In genomic region chr2:37395539-37395938, GRCm38 (mm10) we compare ENCODE assay signal across 12 mouse cellular contexts. TPM values are rescaled to one million over a fixed set of nuclear protein-coding genes. Genes with fewer than 3 reads are reported as not detected.
A peak's percentile ranks its signal among the peaks of the same experiment; 100 is the strongest.
DNase-seq lines count a peak whose midpoint lies in the region; ATAC-seq and TF ChIP-seq lines count a peak whose summit lies in the region.
"Had no signal": no experiment of that assay in that cellular context is flagged by ENCODE, and none has a peak within 500 bp of the region (broad histone marks: within the 10 kb centered on the region; RNA-seq: fewer than 3 reads in every experiment).

No protein-coding gene starts in this region.

- H3K4me1 ChIP-seq in hindbrain, postnatal 0 days (ENCODE audit: insufficient read depth, low read length), result no peaks in the 10 kb centered on the region
- H3K4me1 ChIP-seq in hindbrain, embryonic 12.5 days, result no peaks in the 10 kb centered on the region
- H3K4me1 ChIP-seq in midbrain, postnatal 0 days (ENCODE audit: insufficient read depth, low read length), result no peaks in the 10 kb centered on the region
- H3K4me1 ChIP-seq in midbrain, embryonic 16.5 days (ENCODE audit: control insufficient read depth, insufficient read depth, low read length), result no peaks in the 10 kb centered on the region
- no peaks in the 10 kb centered on the region for H3K4me1 ChIP-seq in stomach, postnatal 0 days (replicated peaks; ENCODE audit: control insufficient read depth, insufficient read depth)
- H3K4me1 ChIP-seq: embryonic facial prominence, embryonic 13.5 days; hindbrain, embryonic 10.5 days; neural tube, embryonic 13.5 days; stomach, embryonic 15.5 days had no signal

- peak; percentile 35 for DNase-seq in hindbrain, postnatal 0 days (ENCODE audit: low spot score)
- DNase-seq in midbrain, postnatal 0 days (ENCODE audit: low spot score), result no peak
- DNase-seq in NIH3T3 (ENCODE audit: low read depth), result peak; percentile 44
- no peak for DNase-seq in stomach, postnatal 0 days (ENCODE audit: low spot score)
- DNase-seq: kidney, postnatal 25 days had no signal

- H3K9me3 ChIP-seq in hindbrain, postnatal 0 days (ENCODE audit: low read length), result no peaks in the 10 kb centered on the region
- H3K9me3 ChIP-seq in hindbrain, embryonic 12.5 days (replicated peaks), result no peaks in the 10 kb centered on the region
- no peaks in the 10 kb centered on the region for H3K9me3 ChIP-seq in midbrain, postnatal 0 days (ENCODE audit: low read length)
- no peaks in the 10 kb centered on the region for H3K9me3 ChIP-seq in midbrain, embryonic 16.5 days (replicated peaks; ENCODE audit: control insufficient read depth, low read length, poor library complexity, severe bottlenecking)
- H3K9me3 ChIP-seq in stomach, postnatal 0 days (ENCODE audit: control insufficient read depth, low read length), result no peaks in the 10 kb centered on the region
- H3K9me3 ChIP-seq: embryonic facial prominence, embryonic 13.5 days; hindbrain, embryonic 10.5 days; neural tube, embryonic 13.5 days; stomach, embryonic 15.5 days had no signal

- no peaks in the 10 kb centered on the region for H3K27me3 ChIP-seq in hindbrain, postnatal 0 days (ENCODE audit: insufficient read depth, low read length)
- no peaks in the 10 kb centered on the region for H3K27me3 ChIP-seq in hindbrain, embryonic 12.5 days
- no peaks in the 10 kb centered on the region for H3K27me3 ChIP-seq in midbrain, postnatal 0 days (ENCODE audit: insufficient read depth, low read length)
- H3K27me3 ChIP-seq in midbrain, embryonic 16.5 days (ENCODE audit: control insufficient read depth, insufficient read depth, low read depth, low read length), result no peaks in the 10 kb centered on the region
- no peaks in the 10 kb centered on the region for H3K27me3 ChIP-seq in stomach, postnatal 0 days (ENCODE audit: control insufficient read depth, insufficient read depth, low read length)
- H3K27me3 ChIP-seq: embryonic facial prominence, embryonic 13.5 days; neural tube, embryonic 13.5 days; stomach, embryonic 15.5 days had no signal

- no peak for ATAC-seq in hindbrain, postnatal 0 days
- no peak for ATAC-seq in hindbrain, embryonic 12.5 days (ENCODE audit: low FRiP score)
- ATAC-seq in midbrain, postnatal 0 days (ENCODE audit: low FRiP score), result no peak
- no peak for ATAC-seq in midbrain, embryonic 16.5 days
- ATAC-seq in stomach, postnatal 0 days (ENCODE audit: low FRiP score, low TSS enrichment), result no peak
- ATAC-seq in monocyte, adult 5-6 weeks (replicated peaks; ENCODE audit: insufficient number of reproducible peaks, low FRiP score, low TSS enrichment, poor library complexity, severe bottlenecking), result no peak

- no peak overlapping the region for H3K4me3 ChIP-seq in hindbrain, postnatal 0 days (ENCODE audit: low read length)
- H3K4me3 ChIP-seq in hindbrain, embryonic 12.5 days, result no peak overlapping the region
- no peak overlapping the region for H3K4me3 ChIP-seq in midbrain, postnatal 0 days (ENCODE audit: low read depth, low read length)
- no peak overlapping the region for H3K4me3 ChIP-seq in midbrain, embryonic 16.5 days (ENCODE audit: low read depth, low read length)
- H3K4me3 ChIP-seq in stomach, postnatal 0 days (ENCODE audit: low read depth, low read length), result no peak overlapping the region
- H3K4me3 ChIP-seq: embryonic facial prominence, embryonic 13.5 days; hindbrain, embryonic 10.5 days; neural tube, embryonic 13.5 days; stomach, embryonic 15.5 days had no signal

- H3K27ac ChIP-seq in hindbrain, postnatal 0 days, result no peak overlapping the region
- H3K27ac ChIP-seq in hindbrain, embryonic 12.5 days, result no peak overlapping the region
- no peak overlapping the region for H3K27ac ChIP-seq in midbrain, postnatal 0 days (ENCODE audit: low read depth, low read length)
- H3K27ac ChIP-seq in midbrain, embryonic 16.5 days (ENCODE audit: low read length), result no peak overlapping the region
- no peak overlapping the region for H3K27ac ChIP-seq in stomach, postnatal 0 days (replicated peaks)
- H3K27ac ChIP-seq: embryonic facial prominence, embryonic 13.5 days; hindbrain, embryonic 10.5 days; neural tube, embryonic 13.5 days; stomach, embryonic 15.5 days had no signal

- H3K9ac ChIP-seq in hindbrain, postnatal 0 days (replicated peaks; ENCODE audit: low read length), result no peak overlapping the region
- no peak overlapping the region for H3K9ac ChIP-seq in hindbrain, embryonic 12.5 days
- no peak overlapping the region for H3K9ac ChIP-seq in midbrain, postnatal 0 days (replicated peaks; ENCODE audit: low read length, poor library complexity, severe bottlenecking)
- no peak overlapping the region for H3K9ac ChIP-seq in midbrain, embryonic 16.5 days (ENCODE audit: low read depth, low read length)
- H3K9ac ChIP-seq in stomach, postnatal 0 days (ENCODE audit: low read length), result no peak overlapping the region
- H3K9ac ChIP-seq: embryonic facial prominence, embryonic 13.5 days; neural tube, embryonic 13.5 days; stomach, embryonic 15.5 days had no signal

- TF ChIP-seq EP300 in stomach, postnatal 0 days (optimal IDR thresholded peaks at IDR 0.05), result no peak

- peaks cover 16% of the 10 kb centered on the region for H3K36me3 ChIP-seq in hindbrain, postnatal 0 days (ENCODE audit: insufficient read depth, low read length)
- peaks cover 28% of the 10 kb centered on the region for H3K36me3 ChIP-seq in hindbrain, embryonic 12.5 days
- H3K36me3 ChIP-seq in midbrain, postnatal 0 days (ENCODE audit: insufficient read depth, low read length), result peaks cover 18% of the 10 kb centered on the region; the same call in 1 of the 2 replicates
- peaks cover 12% of the 10 kb centered on the region for H3K36me3 ChIP-seq in midbrain, embryonic 16.5 days (ENCODE audit: control insufficient read depth, insufficient read depth, low read length)
- peaks cover 4% of the 10 kb centered on the region; the same call in 1 of the 2 replicates for H3K36me3 ChIP-seq in stomach, postnatal 0 days (ENCODE audit: control insufficient read depth, insufficient read depth, low read length)

- peak; percentile 33; the same call in 1 of the 2 replicates for TF ChIP-seq CTCF in hindbrain, postnatal 0 days (IDR thresholded peaks at IDR 0.05; ENCODE audit: low read depth)
- peak; percentile 47 for TF ChIP-seq CTCF in midbrain, postnatal 0 days (IDR thresholded peaks at IDR 0.05)
- TF ChIP-seq CTCF in stomach, postnatal 0 days (IDR thresholded peaks at IDR 0.05; ENCODE audit: low read depth), result peak; percentile 59

- no peak overlapping the region for H3K4me2 ChIP-seq in hindbrain, postnatal 0 days (ENCODE audit: low read depth, low read length)
- H3K4me2 ChIP-seq in hindbrain, embryonic 12.5 days (replicated peaks), result no peak overlapping the region
- no peak overlapping the region for H3K4me2 ChIP-seq in midbrain, postnatal 0 days (ENCODE audit: low read depth, low read length, poor library complexity, severe bottlenecking)
- H3K4me2 ChIP-seq in midbrain, embryonic 16.5 days (ENCODE audit: low read length), result no peak overlapping the region
- H3K4me2 ChIP-seq in stomach, postnatal 0 days (replicated peaks; ENCODE audit: low read depth), result no peak overlapping the region
- H3K4me2 ChIP-seq: embryonic facial prominence, embryonic 13.5 days; neural tube, embryonic 13.5 days; stomach, embryonic 15.5 days had no signal

- 43% methylated on average over 1 of the region's 1 CpGs for WGBS in hindbrain, postnatal 0 days
- WGBS in hindbrain, embryonic 12.5 days, result 74% methylated on average over 1 of the region's 1 CpGs
- WGBS in midbrain, postnatal 0 days, result 51% methylated on average over 1 of the region's 1 CpGs
- 50% methylated on average over 1 of the region's 1 CpGs for WGBS in midbrain, embryonic 16.5 days
- WGBS in stomach, postnatal 0 days, result 50% methylated on average over 1 of the region's 1 CpGs

RNA-seq across cellular contexts. Expression of gene Rc3h2, which starts 27.2 kb away (rescaled TPM):
- 43.0 and 47.9 TPM in 2 replicates for total RNA-seq in hindbrain, postnatal 0 days (2014; rRNA removed)
- polyA plus RNA-seq in hindbrain, postnatal 0 days (2015; fragmentation: Nextera tagmentation; extraction: Ambion mirVana), result 10.7 and 11.3 TPM in 2 replicates
- 34.2 and 35.0 TPM in 2 replicates for polyA plus RNA-seq in hindbrain, embryonic 12.5 days (2016; fragmentation: Nextera tagmentation; extraction: Ambion mirVana)
- total RNA-seq in midbrain, postnatal 0 days (2014; rRNA removed), result 56.2 and 70.4 TPM in 2 replicates
- 9.0 and 13.3 TPM in 2 replicates for polyA plus RNA-seq in midbrain, postnatal 0 days (2015; fragmentation: Nextera tagmentation; extraction: Ambion mirVana)
- polyA plus RNA-seq in midbrain, embryonic 16.5 days (2015; fragmentation: Nextera tagmentation; extraction: Ambion mirVana), result 18.0 and 20.5 TPM in 2 replicates
- 5.5 and 5.7 TPM in 2 replicates for polyA plus RNA-seq in stomach, postnatal 0 days (2015; fragmentation: Nextera tagmentation; extraction: Ambion mirVana)
- total RNA-seq in monocyte, adult 5-6 weeks (2017), result 48.1 to 72.0 TPM (median 49.0 TPM) in 3 replicates

RNA-seq across cellular contexts. Expression of gene Pdcl, which starts 36.4 kb away (rescaled TPM):
- 33.5 and 35.9 TPM in 2 replicates for total RNA-seq in hindbrain, postnatal 0 days (2014; rRNA removed)
- polyA plus RNA-seq in hindbrain, postnatal 0 days (2015; fragmentation: Nextera tagmentation; extraction: Ambion mirVana), result 39.9 and 41.1 TPM in 2 replicates
- polyA plus RNA-seq in hindbrain, embryonic 12.5 days (2016; fragmentation: Nextera tagmentation; extraction: Ambion mirVana), result 73.3 and 81.1 TPM in 2 replicates
- total RNA-seq in midbrain, postnatal 0 days (2014; rRNA removed), result 35.5 and 41.7 TPM in 2 replicates
- polyA plus RNA-seq in midbrain, postnatal 0 days (2015; fragmentation: Nextera tagmentation; extraction: Ambion mirVana), result 32.8 and 35.0 TPM in 2 replicates
- polyA plus RNA-seq in midbrain, embryonic 16.5 days (2015; fragmentation: Nextera tagmentation; extraction: Ambion mirVana), result 50.2 and 57.0 TPM in 2 replicates
- polyA plus RNA-seq in stomach, postnatal 0 days (2015; fragmentation: Nextera tagmentation; extraction: Ambion mirVana), result 26.8 and 27.1 TPM in 2 replicates
- 71.6 to 76.0 TPM (median 75.3 TPM) in 3 replicates for total RNA-seq in monocyte, adult 5-6 weeks (2017)

RNA-seq across cellular contexts. Expression of gene Zbtb26, which starts 47.4 kb away (rescaled TPM):
- 9.8 and 13.4 TPM in 2 replicates for total RNA-seq in hindbrain, postnatal 0 days (2014; rRNA removed)
- polyA plus RNA-seq in hindbrain, postnatal 0 days (2015; fragmentation: Nextera tagmentation; extraction: Ambion mirVana), result 2.0 and 2.4 TPM in 2 replicates
- polyA plus RNA-seq in hindbrain, embryonic 12.5 days (2016; fragmentation: Nextera tagmentation; extraction: Ambion mirVana), result 12.1 and 12.2 TPM in 2 replicates
- total RNA-seq in midbrain, postnatal 0 days (2014; rRNA removed), result 14.3 and 15.1 TPM in 2 replicates
- polyA plus RNA-seq in midbrain, postnatal 0 days (2015; fragmentation: Nextera tagmentation; extraction: Ambion mirVana), result 2.5 and 2.6 TPM in 2 replicates
- 8.3 and 9.1 TPM in 2 replicates for polyA plus RNA-seq in midbrain, embryonic 16.5 days (2015; fragmentation: Nextera tagmentation; extraction: Ambion mirVana)
- polyA plus RNA-seq in stomach, postnatal 0 days (2015; fragmentation: Nextera tagmentation; extraction: Ambion mirVana), result 1.7 and 1.9 TPM in 2 replicates
- 10.5 to 20.5 TPM (median 13.9 TPM) in 3 replicates for total RNA-seq in monocyte, adult 5-6 weeks (2017)

RNA-seq across cellular contexts. Expression of gene Zbtb6, which starts 47.4 kb away (rescaled TPM):
- total RNA-seq in hindbrain, postnatal 0 days (2014; rRNA removed), result 23.5 and 24.5 TPM in 2 replicates
- polyA plus RNA-seq in hindbrain, postnatal 0 days (2015; fragmentation: Nextera tagmentation; extraction: Ambion mirVana), result 6.6 and 7.7 TPM in 2 replicates
- 11.0 and 11.8 TPM in 2 replicates for polyA plus RNA-seq in hindbrain, embryonic 12.5 days (2016; fragmentation: Nextera tagmentation; extraction: Ambion mirVana)
- 30.6 and 37.9 TPM in 2 replicates for total RNA-seq in midbrain, postnatal 0 days (2014; rRNA removed)
- polyA plus RNA-seq in midbrain, postnatal 0 days (2015; fragmentation: Nextera tagmentation; extraction: Ambion mirVana), result 9.2 and 9.5 TPM in 2 replicates
- 19.2 and 22.3 TPM in 2 replicates for polyA plus RNA-seq in midbrain, embryonic 16.5 days (2015; fragmentation: Nextera tagmentation; extraction: Ambion mirVana)
- polyA plus RNA-seq in stomach, postnatal 0 days (2015; fragmentation: Nextera tagmentation; extraction: Ambion mirVana), result 3.1 and 3.2 TPM in 2 replicates
- 34.4 to 36.5 TPM (median 35.6 TPM) in 3 replicates for total RNA-seq in monocyte, adult 5-6 weeks (2017)

RNA-seq across cellular contexts. Expression of gene Rabgap1, which starts 47.5 kb away (rescaled TPM):
- 55.2 and 60.8 TPM in 2 replicates for total RNA-seq in hindbrain, postnatal 0 days (2014; rRNA removed)
- 46.9 and 51.0 TPM in 2 replicates for polyA plus RNA-seq in hindbrain, postnatal 0 days (2015; fragmentation: Nextera tagmentation; extraction: Ambion mirVana)
- 66.8 and 70.0 TPM in 2 replicates for polyA plus RNA-seq in hindbrain, embryonic 12.5 days (2016; fragmentation: Nextera tagmentation; extraction: Ambion mirVana)
- total RNA-seq in midbrain, postnatal 0 days (2014; rRNA removed), result 65.0 and 89.4 TPM in 2 replicates
- polyA plus RNA-seq in midbrain, postnatal 0 days (2015; fragmentation: Nextera tagmentation; extraction: Ambion mirVana), result 38.9 and 45.2 TPM in 2 replicates
- polyA plus RNA-seq in midbrain, embryonic 16.5 days (2015; fragmentation: Nextera tagmentation; extraction: Ambion mirVana), result 50.6 and 56.5 TPM in 2 replicates
- 17.3 and 17.4 TPM in 2 replicates for polyA plus RNA-seq in stomach, postnatal 0 days (2015; fragmentation: Nextera tagmentation; extraction: Ambion mirVana)
- 36.5 to 57.2 TPM (median 42.7 TPM) in 3 replicates for total RNA-seq in monocyte, adult 5-6 weeks (2017)

Comparison
In these comparisons a context has a peak if more than half of its experiments do, and no peak if none do; other contexts are left out.
1. DNase-seq: peak in hindbrain, postnatal 0 days (single experiment) and NIH3T3 (single experiment); none in midbrain, postnatal 0 days (single experiment) and stomach, postnatal 0 days (single experiment).
2. Peak in every context shown above with its lines, with median percentiles within 50 percentile points of each other: CTCF ChIP-seq.